ENCODE assay signal across 2 mouse cellular contexts in the genomic region with DNA sequence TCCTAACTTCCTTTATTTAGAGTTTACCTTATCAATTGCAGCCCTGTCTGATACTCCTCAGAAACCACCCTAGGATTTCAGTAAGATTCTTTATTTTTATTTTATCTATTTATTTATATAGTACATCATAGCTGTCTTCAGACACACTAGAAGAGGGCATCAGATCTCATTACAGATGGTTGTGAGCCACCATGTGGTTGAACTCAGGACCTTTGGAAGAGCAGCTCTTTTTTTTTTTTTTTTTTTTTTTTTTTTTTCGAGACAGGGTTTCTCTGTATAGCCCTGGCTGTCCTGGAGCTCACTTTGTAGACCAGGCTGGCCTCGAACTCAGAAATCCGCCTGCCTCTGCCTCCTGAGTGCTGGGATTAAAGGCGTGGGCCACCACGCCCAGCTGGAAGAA. TPM values are rescaled to one million over a fixed set of nuclear protein-coding genes. Genes with fewer than 3 reads are reported as not detected.
"Had no signal": no experiment of that assay in that cellular context is flagged by ENCODE, and none has a peak within 500 bp of the region (broad histone marks: within the 10 kb centered on the region; RNA-seq: fewer than 3 reads in every experiment).

No protein-coding gene starts in this region.

RNA-seq across cellular contexts. Expression of a gene that starts 3.3 kb away (rescaled TPM):
- total RNA-seq: granulocyte monocyte progenitor cell, adult 5-6 weeks had no signal
- polyA plus RNA-seq: erythroblast, embryonic 14.5 days had no signal
